Mouse (Mus musculus) intestine, embryonic 14.5 days (tissue): ENCODE results near the gene Kcnk3. TPM values are rescaled to one million over a fixed set of nuclear protein-coding genes. Genes with fewer than 3 reads are reported as not detected.

Experiments
- ATAC-seq: fragments of 200-750 bp; cut with Nextera tagmentation; replicated peaks from 2 replicates; pipeline ENCODE4 v1.8.0; 2017; ENCODE audit warnings: low read depth, moderate number of reproducible peaks, moderate TSS enrichment, moderate library complexity; ENCODE audit not compliant: low FRiP score, low TSS enrichment
- DNase-seq: peaks from one replicate; pipeline ENCODE4 v3.0.0-alpha.2; 2018; ENCODE audit warnings: low spot score
- H3K27ac ChIP-seq: fragments of 300-500 bp; sonication (generic); 2 replicates; pipeline ENCODE4 v1.5.1; 2014; ENCODE audit warnings: low read depth, mild to moderate bottlenecking, control low read depth
- H3K27me3 ChIP-seq: fragments of 300-500 bp; sonication (generic); replicated peaks from 2 replicates; pipeline ENCODE4 v1.6.1; 2014; ENCODE audit warnings: low read length, control low read depth; ENCODE audit not compliant: control insufficient read depth, insufficient read depth
- H3K36me3 ChIP-seq: fragments of 300-500 bp; sonication (generic); 2 replicates; pipeline ENCODE4 v1.6.1; 2014; ENCODE audit warnings: low read length, control low read depth; ENCODE audit not compliant: control insufficient read depth, insufficient read depth
- H3K4me1 ChIP-seq: fragments of 300-500 bp; sonication (generic); replicated peaks from 2 replicates; pipeline ENCODE4 v1.6.1; 2014; ENCODE audit warnings: low read length, control low read depth, mixed read lengths; ENCODE audit not compliant: control insufficient read depth, insufficient read depth
- H3K4me2 ChIP-seq: fragments of 300-500 bp; sonication (generic); 2 replicates; pipeline ENCODE4 v1.6.1; 2014; ENCODE audit warnings: low read length
- H3K4me3 ChIP-seq: fragments of 300-500 bp; sonication (generic); 2 replicates; pipeline ENCODE4 v1.5.1; 2014; ENCODE audit warnings: low read depth, low read length, control low read depth, mixed read lengths
- H3K9ac ChIP-seq: fragments of 300-500 bp; sonication (generic); 2 replicates; pipeline ENCODE4 v1.6.1; 2014; ENCODE audit warnings: mild to moderate bottlenecking, low read length
- H3K9me3 ChIP-seq: fragments of 300-500 bp; sonication (generic); 2 replicates; pipeline ENCODE4 v1.6.1; 2016; ENCODE audit warnings: low read length, control low read depth; ENCODE audit not compliant: control insufficient read depth
- WGBS: fragments of 180-500 bp; shearing (Covaris S2); extraction: QIAGEN DNeasy Blood & Tissue Kit; methylation state at CpG from one replicate; pipeline ENCODE4 v1.1.7; 2014; 5-methylcytosine and 5-hydroxymethylcytosine counted together
- polyA plus RNA-seq: library from polyadenylated mRNA; unstranded; fragments of >200 nt; fragmentation: Nextera tagmentation; extraction: Ambion mirVana; gene quantifications from 2 replicates; pipeline ENCODE4 v1.2.1, GENCODE M21; 2014

The Kcnk3 gene
- polyA plus RNA-seq, 1 experiment from 2014 or later: 39.7 TPM

DNA sequence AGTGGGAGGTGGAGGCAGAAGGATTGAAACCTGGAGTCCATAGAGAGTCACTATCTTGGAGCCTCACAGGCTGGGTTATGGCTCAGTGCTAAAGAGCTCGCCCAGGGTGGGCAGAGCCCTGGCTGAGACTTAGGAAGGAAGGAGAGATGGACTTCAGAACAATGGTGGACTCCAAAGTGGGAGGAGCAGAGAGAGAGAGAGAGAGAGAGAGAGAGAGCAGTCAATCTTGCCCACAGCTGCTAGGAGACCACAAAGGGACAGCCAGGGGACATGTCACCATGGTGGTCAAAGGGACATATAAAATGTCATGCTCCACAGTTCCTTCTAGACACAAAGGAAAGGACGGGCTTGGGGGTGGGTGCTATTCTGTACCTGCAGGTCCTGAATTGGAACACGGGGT, 15.3 kb downstream of the Kcnk3 start:
- no peak for ATAC-seq
- H3K4me3 ChIP-seq: no peak overlapping the region
- no peaks in the 10 kb centered on the region for H3K27me3 ChIP-seq
- H3K36me3 ChIP-seq: no peaks in the 10 kb centered on the region
- H3K4me2 ChIP-seq: no peak overlapping the region
- WGBS: 70% methylated on average over 3 of the region's 3 CpGs
- no peak for DNase-seq
- H3K9ac ChIP-seq: no peak overlapping the region
- H3K27ac ChIP-seq: no peak overlapping the region
- H3K4me1 ChIP-seq: peaks cover 7% of the 10 kb centered on the region
- no peaks in the 10 kb centered on the region for H3K9me3 ChIP-seq

DNA sequence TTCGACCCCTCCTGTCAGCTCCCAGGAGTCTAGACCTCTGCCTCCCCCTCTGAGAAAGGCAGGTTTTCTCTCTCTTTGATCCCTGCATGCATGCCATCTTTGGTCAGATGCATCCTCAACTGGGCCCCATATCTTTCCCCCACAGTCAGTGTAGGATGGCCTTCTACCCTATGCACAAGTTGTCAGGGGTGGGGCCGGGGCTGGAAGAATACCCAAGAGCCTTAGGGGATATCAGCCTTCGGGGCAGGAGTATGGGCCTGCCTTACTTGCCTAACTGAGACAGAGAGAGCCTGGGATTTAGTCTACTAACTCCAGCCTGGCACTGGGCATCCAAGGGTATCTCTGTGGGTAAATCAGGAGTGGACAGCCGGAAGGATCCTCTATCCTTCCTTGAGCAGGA, 16.0 kb downstream of the Kcnk3 start:
- no peak for DNase-seq
- H3K4me3 ChIP-seq: no peak overlapping the region
- ATAC-seq: no peak
- H3K9ac ChIP-seq: no peak overlapping the region
- H3K9me3 ChIP-seq: no peaks in the 10 kb centered on the region
- H3K4me1 ChIP-seq: peaks cover 7% of the 10 kb centered on the region
- H3K36me3 ChIP-seq: no peaks in the 10 kb centered on the region
- no peak overlapping the region for H3K27ac ChIP-seq
- no peaks in the 10 kb centered on the region for H3K27me3 ChIP-seq
- no peak overlapping the region for H3K4me2 ChIP-seq
- 61% methylated on average over 4 of the region's 4 CpGs for WGBS

DNA sequence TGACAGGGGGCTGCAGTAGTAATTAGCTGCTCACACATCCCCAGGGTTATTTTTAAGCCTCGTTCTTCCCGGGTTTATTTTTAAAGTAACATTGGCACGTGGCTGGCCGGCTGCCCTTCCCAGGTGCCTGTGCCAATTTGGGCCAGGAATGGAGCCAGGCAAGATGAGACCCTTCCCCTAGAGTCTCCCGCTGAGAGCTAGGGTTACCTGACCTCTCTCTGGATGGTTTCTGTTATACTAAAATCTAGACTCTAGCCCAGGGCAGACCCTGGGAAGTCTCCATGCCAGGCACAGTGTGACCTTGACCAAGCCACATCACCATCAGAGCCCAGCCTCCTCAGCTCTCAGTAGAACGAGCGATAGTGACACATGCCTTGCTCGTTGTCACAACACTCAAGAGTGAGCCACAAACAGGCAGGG, 16.8 kb downstream of the Kcnk3 start:
- Histone ChIP-seq H3K27ac (no peak overlapping the region), H3K36me3 (no peaks in the 10 kb centered on the region), H3K4me1 (peaks cover 7% of the 10 kb centered on the region), H3K27me3 (no peaks in the 10 kb centered on the region), H3K9me3 (no peaks in the 10 kb centered on the region), H3K4me2 (no peak overlapping the region), H3K9ac (no peak overlapping the region), H3K4me3 (no peak overlapping the region)
- WGBS: 78% methylated on average over 8 of the region's 8 CpGs
- no peak for DNase-seq
- no peak for ATAC-seq

DNA sequence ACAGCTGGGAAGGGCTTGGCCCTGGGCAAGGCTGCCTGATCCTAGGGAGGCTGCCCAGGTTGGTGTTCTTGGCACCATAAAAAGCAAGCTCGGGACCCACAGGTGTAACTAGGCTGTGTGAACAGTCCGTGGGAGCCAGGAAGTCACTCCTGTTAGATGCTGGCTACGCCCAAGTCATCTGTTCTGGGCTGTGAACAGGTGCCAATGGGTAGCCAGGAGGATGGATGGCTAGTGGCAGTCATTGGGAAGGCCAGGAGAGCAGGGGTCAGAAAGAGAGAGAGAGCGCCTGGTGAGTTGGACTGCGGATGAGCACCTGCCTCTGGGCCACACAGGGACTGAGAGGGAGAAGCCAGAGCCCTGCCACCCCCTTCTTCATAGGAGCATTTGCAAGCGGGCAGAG, 17.7 kb downstream of the Kcnk3 start:
- 89% methylated on average over 6 of the region's 6 CpGs for WGBS
- H3K4me3 ChIP-seq: no peak overlapping the region
- no peaks in the 10 kb centered on the region for H3K27me3 ChIP-seq
- no peak for ATAC-seq
- DNase-seq: no peak
- peaks cover 7% of the 10 kb centered on the region for H3K4me1 ChIP-seq
- no peak overlapping the region for H3K9ac ChIP-seq
- no peak overlapping the region for H3K4me2 ChIP-seq
- H3K27ac ChIP-seq: no peak overlapping the region
- H3K9me3 ChIP-seq: no peaks in the 10 kb centered on the region
- H3K36me3 ChIP-seq: no peaks in the 10 kb centered on the region

GRCm38 (mm10) chr5:30606424-30607073, 18.6 kb downstream of the Kcnk3 start:
- Histone ChIP-seq H3K27ac (no peak overlapping the region), H3K4me2 (no peak overlapping the region), H3K9me3 (no peaks in the 10 kb centered on the region), H3K4me3 (no peak overlapping the region), H3K9ac (no peak overlapping the region), H3K27me3 (no peaks in the 10 kb centered on the region), H3K4me1 (peaks cover 13% of the 10 kb centered on the region), H3K36me3 (no peaks in the 10 kb centered on the region)
- DNase-seq (no peak), ATAC-seq (no peak)
- WGBS: 58% methylated on average over 16 of the region's 16 CpGs

- 88% methylated on average over 7 of the region's 7 CpGs for WGBS
- H3K4me2 ChIP-seq: no peak overlapping the region
Measured at GRCm38 (mm10) chr5:30609094-30609493, 21.1 kb downstream of the Kcnk3 start.

GRCm38 (mm10) chr5:30609918-30610645, 22.1 kb downstream of the Kcnk3 start:
- 85% methylated on average over 8 of the region's 8 CpGs for WGBS
- H3K4me1 ChIP-seq: peaks cover 37% of the 10 kb centered on the region
- DNase-seq: no peak
- H3K9me3 ChIP-seq: no peaks in the 10 kb centered on the region
- no peak overlapping the region for H3K9ac ChIP-seq
- no peaks in the 10 kb centered on the region for H3K27me3 ChIP-seq
- ATAC-seq: no peak
- H3K27ac ChIP-seq: no peak overlapping the region
- no peak overlapping the region for H3K4me3 ChIP-seq
- no peaks in the 10 kb centered on the region for H3K36me3 ChIP-seq
- H3K4me2 ChIP-seq: no peak overlapping the region

More at GRCm38 (mm10) chr5:30609094-30609493, 21.1 kb downstream of the Kcnk3 start:
- H3K9me3 ChIP-seq: no peaks in the 10 kb centered on the region
- no peak overlapping the region for H3K9ac ChIP-seq
- DNase-seq: no peak
- peaks cover 27% of the 10 kb centered on the region for H3K4me1 ChIP-seq
- H3K27ac ChIP-seq: no peak overlapping the region
- no peaks in the 10 kb centered on the region for H3K36me3 ChIP-seq
- H3K27me3 ChIP-seq: no peaks in the 10 kb centered on the region
- no peak for ATAC-seq
- no peak overlapping the region for H3K4me3 ChIP-seq

DNA sequence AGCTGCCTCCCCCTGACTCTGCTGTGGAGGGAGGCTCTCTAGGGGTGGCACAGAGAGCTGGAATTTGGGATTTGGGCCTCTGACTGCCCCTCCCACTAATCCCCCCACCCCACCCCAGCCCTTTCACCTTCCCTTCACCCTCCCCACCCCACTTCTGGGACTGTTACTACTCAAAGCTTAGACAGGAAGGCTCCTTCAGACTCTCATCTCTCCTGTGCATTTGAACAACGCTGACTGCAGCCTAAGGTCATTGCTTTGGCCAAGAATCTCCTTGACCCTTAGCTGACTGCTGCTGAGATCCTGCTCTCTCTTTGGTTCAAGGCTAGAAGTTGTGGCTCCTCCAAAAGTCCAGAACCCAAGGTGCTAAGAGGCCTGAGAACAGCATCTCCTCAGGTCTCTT, 23.1 kb downstream of the Kcnk3 start:
- Histone ChIP-seq H3K4me2 (no peak overlapping the region), H3K27me3 (no peaks in the 10 kb centered on the region), H3K9me3 (no peaks in the 10 kb centered on the region), H3K9ac (no peak overlapping the region), H3K36me3 (no peaks in the 10 kb centered on the region), H3K27ac (no peak overlapping the region), H3K4me3 (no peak overlapping the region), H3K4me1 (peaks cover 45% of the 10 kb centered on the region)
- no peak for ATAC-seq
- 55% methylated on average over 1 of the region's 1 CpGs for whole genome bisulfite sequencing
- no peak for DNase-seq

GRCm38 (mm10) chr5:30611689-30612088, 23.7 kb downstream of the Kcnk3 start:
- Histone ChIP-seq H3K36me3 (no peaks in the 10 kb centered on the region), H3K9me3 (no peaks in the 10 kb centered on the region), H3K27ac (no peak overlapping the region), H3K4me2 (no peak overlapping the region), H3K4me3 (no peak overlapping the region), H3K4me1 (peaks cover 47% of the 10 kb centered on the region), H3K27me3 (no peaks in the 10 kb centered on the region), H3K9ac (no peak overlapping the region)
- ATAC-seq (no peak), DNase-seq (no peak)
- 52% methylated on average over 3 of the region's 3 CpGs for WGBS
